8 mouse cellular contexts compared by ENCODE assay signal in genomic region chr10:62543399-62543808, GRCm38 (mm10). TPM values are rescaled to one million over a fixed set of nuclear protein-coding genes. Genes with fewer than 3 reads are reported as not detected.
A peak's percentile ranks its signal among the peaks of the same experiment; 100 is the strongest.
DNase-seq lines count a peak whose midpoint lies in the region; ATAC-seq lines count a peak whose summit lies in the region.

No protein-coding gene starts in this region.

- ATAC-seq in inflammation-experienced regulatory T-cells, adult 6 months: peak; percentile 89
- ATAC-seq in monocyte, adult 5-6 weeks (replicated peaks; ENCODE audit: insufficient number of reproducible peaks, low FRiP score, low TSS enrichment, poor library complexity, severe bottlenecking): peak; percentile 87

- peak; percentile 92 for DNase-seq in A20 (ENCODE audit: low read depth, low spot score)
- DNase-seq in ES-CJ7 (ENCODE audit: low read depth, low spot score): peak; percentile 19
- no peak for DNase-seq in yolk sac, embryonic 10.5 days (ENCODE audit: low spot score)
- DNase-seq in frontal cortex, postnatal 10 days (ENCODE audit: low spot score in 2 of 2): no peak
- DNase-seq in urinary bladder, postnatal 14 days (ENCODE audit: low spot score): no peak
- no peak for DNase-seq in urinary bladder, adult 18-20 months (ENCODE audit: low spot score in 2 of 2)

RNA-seq across cellular contexts. Expression of gene Srgn, which starts 16.2 kb away (rescaled TPM):
- 1,000 to 10,000 TPM; 1,485 to 2,247 (median 1,910) TPM for polyA plus RNA-seq in inflammation-experienced regulatory T-cells, adult 6 months (2017; shearing (Covaris generic))
- 1,192 to 2,405 TPM (median 1,864 TPM) in 3 replicates for total RNA-seq in monocyte, adult 5-6 weeks (2017)

RNA-seq across cellular contexts. Expression of gene Kif1bp, which starts 34.9 kb away (rescaled TPM):
- 1 to 10 TPM; 4.1 to 8.7 (median 5.0) TPM for polyA plus RNA-seq in inflammation-experienced regulatory T-cells, adult 6 months (2017; shearing (Covaris generic))
- 8.9 to 19.4 TPM (median 13.1 TPM) in 3 replicates for total RNA-seq in monocyte, adult 5-6 weeks (2017)

RNA-seq across cellular contexts. Expression of gene Vps26a, which starts 56.8 kb away (rescaled TPM):
- polyA plus RNA-seq in inflammation-experienced regulatory T-cells, adult 6 months (2017; shearing (Covaris generic)): 10 to 100 TPM; 62.7 to 69.9 (median 69.4) TPM
- 86.6 to 110 TPM (median 102 TPM) in 3 replicates for total RNA-seq in monocyte, adult 5-6 weeks (2017)

RNA-seq across cellular contexts. Expression of gene Ddx21, which starts 58.7 kb away (rescaled TPM):
- 10 to 100 TPM; 51.4 to 60.7 (median 54.9) TPM for polyA plus RNA-seq in inflammation-experienced regulatory T-cells, adult 6 months (2017; shearing (Covaris generic))
- 120 to 158 TPM (median 138 TPM) in 3 replicates for total RNA-seq in monocyte, adult 5-6 weeks (2017)

Comparison
In these comparisons a context has a peak if more than half of its experiments do, and no peak if none do; other contexts are left out.
1. DNase-seq: peak in A20 (single experiment) and ES-CJ7 (single experiment); none in yolk sac, embryonic 10.5 days (single experiment), frontal cortex, postnatal 10 days (0 of 2), urinary bladder, postnatal 14 days (single experiment) and urinary bladder, adult 18-20 months (0 of 2).